Mouse (Mus musculus) liver, embryonic 14.5 days (tissue): ENCODE data around the gene Syne3. TPM values are rescaled to one million over a fixed set of nuclear protein-coding genes. Genes with fewer than 3 reads are reported as not detected.
A peak's percentile ranks its signal among the peaks of the same experiment; 100 is the strongest.

Experiments used
- ATAC-seq: fragments of 200-750 bp; cut with Nextera tagmentation; 2 replicates; pipeline ENCODE4 v1.8.0; 2017; ENCODE audit warnings: moderate number of reproducible peaks, mild to moderate bottlenecking, moderate library complexity; ENCODE audit not compliant: insufficient read depth
- DNase-seq, 3 experiments: peaks; one replicate each; pipeline ENCODE4 v3.0.0-alpha.2; 2012 to 2013; ENCODE audit warnings: low read depth in 3 of 3, low spot score in 3 of 3
- H3K27ac ChIP-seq: fragments of 300-500 bp; sonication (generic); 2 replicates; pipeline ENCODE4 v1.5.1; 2014; ENCODE audit warnings: moderate library complexity, mild to moderate bottlenecking, control low read depth, inconsistent platforms
- H3K27me3 ChIP-seq: fragments of 300-500 bp; sonication (generic); 2 replicates; pipeline ENCODE4 v1.6.1; 2014; ENCODE audit warnings: mild to moderate bottlenecking, low read length, moderate library complexity; ENCODE audit not compliant: control insufficient read depth, insufficient read depth
- H3K36me3 ChIP-seq: fragments of 300-500 bp; sonication (generic); replicated peaks from 2 replicates; pipeline ENCODE4 v1.6.1; 2014; ENCODE audit warnings: low read depth; ENCODE audit not compliant: control insufficient read depth, insufficient read depth
- H3K4me1 ChIP-seq, 2 experiments: fragments of 200-500 bp in 1 of 2; fragments of 300-500 bp in 1 of 2; sonication (generic) in 1 of 2; replicated peaks; 2 replicates each; pipeline ENCODE4 v1.6.1; 2012 to 2014; ENCODE audit warnings: antibody characterized with exemption in 1 of 2, inconsistent platforms in 1 of 2, low read length in 1 of 2; ENCODE audit not compliant: control insufficient read depth in 2 of 2, insufficient read depth in 2 of 2
- H3K4me2 ChIP-seq: fragments of 300-500 bp; sonication (generic); 2 replicates; pipeline ENCODE4 v1.6.1; 2014; ENCODE audit warnings: low read depth, mild to moderate bottlenecking, control low read depth, moderate library complexity
- H3K4me3 ChIP-seq, 2 experiments: fragments of 200-500 bp in 1 of 2; fragments of 300-500 bp in 1 of 2; sonication (generic) in 1 of 2; 2 replicates each; pipeline ENCODE4 v1.5.1; 2012 to 2014; ENCODE audit warnings: low read depth in 2 of 2, low read length in 2 of 2, mild to moderate bottlenecking in 2 of 2, control low read depth in 1 of 2, inconsistent platforms in 1 of 2, moderate library complexity in 1 of 2; ENCODE audit not compliant: insufficient read depth in 1 of 2
- H3K9ac ChIP-seq: fragments of 300-500 bp; sonication (generic); replicated peaks from 2 replicates; pipeline ENCODE4 v1.6.1; 2014; ENCODE audit warnings: mild to moderate bottlenecking, control low read depth, moderate library complexity
- H3K9me3 ChIP-seq: fragments of 300-500 bp; sonication (generic); 2 replicates; pipeline ENCODE4 v1.6.1; 2016; ENCODE audit warnings: low read length, mixed read lengths; ENCODE audit not compliant: control insufficient read depth
- CTCF ChIP-seq: IDR thresholded peaks from 2 replicates; pipeline ENCODE4 v1.5.1; 2016; ENCODE audit warnings: antibody characterized with exemption, low read depth, control low read depth
- EP300 ChIP-seq: IDR thresholded peaks from 2 replicates; pipeline ENCODE4 v1.6.1; 2016; ENCODE audit warnings: antibody characterized with exemption, low read depth
- WGBS: fragments of 180-500 bp; shearing (Covaris S2); extraction: QIAGEN DNeasy Blood & Tissue Kit; methylation state at CpG from one replicate; pipeline ENCODE4 v1.1.7; 2014; ENCODE audit not compliant: insufficient replicate concordance; 5-methylcytosine and 5-hydroxymethylcytosine counted together
- polyA plus RNA-seq, 2 experiments: library from polyadenylated mRNA; depleted of rRNA in 1 of 2; stranded (reverse) in 1 of 2; unstranded in 1 of 2; fragments of >200 nt; fragmentation: Nextera tagmentation in 1 of 2; extraction: Ambion mirVana in 1 of 2; gene quantifications; 2 replicates each; pipeline versions ENCODE4 v1.2.1 to v1.2.3; 2012 to 2014

Gene Syne3
- polyA plus RNA-seq, 2 experiments = 1.6 to 2.2 TPM

GRCm38 (mm10) chr12:104990741-104991454 lies 18.7 kb downstream of the Syne3 start:
- WGBS = 41% methylated on average over 13 of the region's 13 CpGs
- no peaks in the 10 kb centered on the region for H3K9me3 ChIP-seq
- no peaks in the 10 kb centered on the region for H3K36me3 ChIP-seq
- TF ChIP-seq EP300 (no peak), CTCF (no peak)
- H3K4me1 ChIP-seq = peaks cover 8 to 13% of the 10 kb centered on the region in 2 experiments
- no peak overlapping the region for H3K4me3 ChIP-seq
- DNase-seq (no peak), ATAC-seq (peak; percentile 25; the same call in 1 of the 2 replicates)
- no peaks in the 10 kb centered on the region for H3K27me3 ChIP-seq
- no peak overlapping the region for H3K4me2 ChIP-seq
- no peak overlapping the region for H3K27ac ChIP-seq
- no peak overlapping the region for H3K9ac ChIP-seq

GRCm38 (mm10) chr12:104987936-104988335 lies 21.7 kb downstream of the Syne3 start:
- WGBS = 78% methylated on average over 7 of the region's 7 CpGs
- H3K4me2 ChIP-seq = no peak overlapping the region
- DNase-seq (no peak), ATAC-seq (no peak)
- H3K9me3 ChIP-seq = no peaks in the 10 kb centered on the region
- H3K4me3 ChIP-seq = no peak overlapping the region
- no peaks in the 10 kb centered on the region for H3K27me3 ChIP-seq
- no peak overlapping the region for H3K27ac ChIP-seq
- H3K36me3 ChIP-seq = no peaks in the 10 kb centered on the region
- no peak for TF ChIP-seq EP300
- no peak for TF ChIP-seq CTCF
- H3K9ac ChIP-seq = no peak overlapping the region
- peaks cover 4 to 5% of the 10 kb centered on the region in 2 experiments; a peak in 3 of 4 replicates for H3K4me1 ChIP-seq

GRCm38 (mm10) chr12:104986781-104987180 lies 22.8 kb downstream of the Syne3 start:
- Histone ChIP-seq H3K27me3 (no peaks in the 10 kb centered on the region), H3K36me3 (no peaks in the 10 kb centered on the region), H3K9me3 (no peaks in the 10 kb centered on the region), H3K4me2 (no peak overlapping the region), H3K4me1 (peaks cover 4 to 5% of the 10 kb centered on the region in 2 experiments; a peak in 3 of 4 replicates), H3K4me3 (no peak overlapping the region), H3K9ac (no peak overlapping the region), H3K27ac (no peak overlapping the region)
- ATAC-seq = no peak
- no peak for TF ChIP-seq EP300
- no peak for TF ChIP-seq CTCF
- DNase-seq = no peak
- 81% methylated on average over 9 of the region's 9 CpGs for WGBS

- peaks cover under 1 to 3% of the 10 kb centered on the region in 2 experiments; a peak in 3 of 4 replicates for H3K4me1 ChIP-seq
- ATAC-seq = no peak
- H3K4me3 ChIP-seq = no peak overlapping the region
- H3K9ac ChIP-seq = no peak overlapping the region
- H3K27ac ChIP-seq = no peak overlapping the region
- H3K36me3 ChIP-seq = no peaks in the 10 kb centered on the region
- WGBS = 79% methylated on average over 2 of the region's 2 CpGs
- H3K4me2 ChIP-seq = no peak overlapping the region
- DNase-seq = no peak
- H3K27me3 ChIP-seq = no peaks in the 10 kb centered on the region
- no peaks in the 10 kb centered on the region for H3K9me3 ChIP-seq
- TF ChIP-seq CTCF = no peak
- no peak for TF ChIP-seq EP300
Measured at GRCm38 (mm10) chr12:104986001-104986400, 23.6 kb downstream of the Syne3 start.

- DNase-seq = no peak
- Histone ChIP-seq H3K27ac (no peak overlapping the region), H3K27me3 (no peaks in the 10 kb centered on the region), H3K4me2 (no peak overlapping the region), H3K4me3 (no peak overlapping the region), H3K36me3 (no peaks in the 10 kb centered on the region), H3K9ac (no peak overlapping the region), H3K4me1 (no peaks in the 10 kb centered on the region), H3K9me3 (no peaks in the 10 kb centered on the region)
- no peak for ATAC-seq
- 60% methylated on average over 5 of the region's 5 CpGs for WGBS
- TF ChIP-seq EP300 (no peak), CTCF (peak; percentile 72)
Measured at GRCm38 (mm10) chr12:104985088-104985487, 24.5 kb downstream of the Syne3 start.
